Mouse (Mus musculus): Measurements from ENCODE around the gene Abracl. TPM values are rescaled to one million over a fixed set of nuclear protein-coding genes. Genes with fewer than 3 reads are reported as not detected.
A peak's percentile ranks its signal among the peaks of the same experiment; 100 is the strongest.

Abracl gene
- polyA plus RNA-seq, 1 experiment from 2014 or later: 210 TPM

- 89% methylated on average over 7 of the region's 7 CpGs for WGBS (ENCODE audit: insufficient replicate concordance)
- Histone ChIP-seq H3K9me3 (replicated peaks; ENCODE audit: control insufficient read depth, low read length) (no peaks in the 10 kb centered on the region), H3K27ac (ENCODE audit: low read depth, low read length) (no peak overlapping the region), H3K27me3 (ENCODE audit: control insufficient read depth, insufficient read depth, low read length) (no peaks in the 10 kb centered on the region), H3K4me3 (ENCODE audit: low read depth, low read length) (no peak overlapping the region), H3K4me1 (ENCODE audit: control insufficient read depth, insufficient read depth, low read length) (peaks cover 20% of the 10 kb centered on the region), H3K4me2 (no peak overlapping the region), H3K36me3 (ENCODE audit: control insufficient read depth, insufficient read depth, low read length) (no peaks in the 10 kb centered on the region), H3K9ac (ENCODE audit: low read depth, low read length) (no peak overlapping the region)
- no peak for ATAC-seq (replicated peaks; ENCODE audit: insufficient number of reproducible peaks, low FRiP score, low TSS enrichment)
These were observed 41.6 kb upstream of the Abracl start for GRCm38 (mm10) chr10:18064606-18065228.

- H3K4me2 ChIP-seq: no peak overlapping the region
- no peak overlapping the region for H3K4me3 ChIP-seq (ENCODE audit: low read depth, low read length)
- H3K4me1 ChIP-seq (ENCODE audit: control insufficient read depth, insufficient read depth, low read length): peaks cover 23% of the 10 kb centered on the region
- no peak overlapping the region for H3K27ac ChIP-seq (ENCODE audit: low read depth, low read length)
- 80% methylated on average over 4 of the region's 4 CpGs for WGBS (ENCODE audit: insufficient replicate concordance)
- no peaks in the 10 kb centered on the region for H3K9me3 ChIP-seq (replicated peaks; ENCODE audit: control insufficient read depth, low read length)
- H3K36me3 ChIP-seq (ENCODE audit: control insufficient read depth, insufficient read depth, low read length): no peaks in the 10 kb centered on the region
- no peak for ATAC-seq (replicated peaks; ENCODE audit: insufficient number of reproducible peaks, low FRiP score, low TSS enrichment)
- H3K27me3 ChIP-seq (ENCODE audit: control insufficient read depth, insufficient read depth, low read length): no peaks in the 10 kb centered on the region
- H3K9ac ChIP-seq (ENCODE audit: low read depth, low read length): no peak overlapping the region
These were observed 38.4 kb upstream of the Abracl start for GRCm38 (mm10) chr10:18061533-18061932.

GRCm38 (mm10) chr10:18060778-18061177 lies 37.7 kb upstream of the Abracl start:
- Histone ChIP-seq H3K27me3 (ENCODE audit: control insufficient read depth, insufficient read depth, low read length) (no peaks in the 10 kb centered on the region), H3K9me3 (replicated peaks; ENCODE audit: control insufficient read depth, low read length) (no peaks in the 10 kb centered on the region), H3K4me2 (no peak overlapping the region), H3K4me1 (ENCODE audit: control insufficient read depth, insufficient read depth, low read length) (peaks cover 17% of the 10 kb centered on the region), H3K4me3 (ENCODE audit: low read depth, low read length) (no peak overlapping the region), H3K27ac (ENCODE audit: low read depth, low read length) (no peak overlapping the region), H3K9ac (ENCODE audit: low read depth, low read length) (no peak overlapping the region), H3K36me3 (ENCODE audit: control insufficient read depth, insufficient read depth, low read length) (no peaks in the 10 kb centered on the region)
- ATAC-seq (replicated peaks; ENCODE audit: insufficient number of reproducible peaks, low FRiP score, low TSS enrichment): no peak
- WGBS (ENCODE audit: insufficient replicate concordance): 88% methylated on average over 2 of the region's 2 CpGs

- Histone ChIP-seq H3K27ac (ENCODE audit: low read depth, low read length) (no peak overlapping the region), H3K4me2 (no peak overlapping the region), H3K9me3 (replicated peaks; ENCODE audit: control insufficient read depth, low read length) (no peaks in the 10 kb centered on the region), H3K9ac (ENCODE audit: low read depth, low read length) (no peak overlapping the region), H3K4me3 (ENCODE audit: low read depth, low read length) (no peak overlapping the region), H3K4me1 (ENCODE audit: control insufficient read depth, insufficient read depth, low read length) (peaks cover 17% of the 10 kb centered on the region), H3K27me3 (ENCODE audit: control insufficient read depth, insufficient read depth, low read length) (no peaks in the 10 kb centered on the region), H3K36me3 (ENCODE audit: control insufficient read depth, insufficient read depth, low read length) (no peaks in the 10 kb centered on the region)
- no peak for ATAC-seq (replicated peaks; ENCODE audit: insufficient number of reproducible peaks, low FRiP score, low TSS enrichment)
- WGBS (ENCODE audit: insufficient replicate concordance): 68% methylated on average over 13 of the region's 13 CpGs
These were observed 36.7 kb upstream of the Abracl start for GRCm38 (mm10) chr10:18059807-18060206.

- H3K9ac ChIP-seq (ENCODE audit: low read depth, low read length): no peak overlapping the region
- H3K4me1 ChIP-seq (ENCODE audit: control insufficient read depth, insufficient read depth, low read length): peaks cover 17% of the 10 kb centered on the region
- WGBS (ENCODE audit: insufficient replicate concordance): 82% methylated on average over 9 of the region's 9 CpGs
- no peaks in the 10 kb centered on the region for H3K9me3 ChIP-seq (replicated peaks; ENCODE audit: control insufficient read depth, low read length)
- no peaks in the 10 kb centered on the region for H3K36me3 ChIP-seq (ENCODE audit: control insufficient read depth, insufficient read depth, low read length)
- no peak overlapping the region; the same call in 1 of the 2 replicates for H3K4me2 ChIP-seq
- H3K4me3 ChIP-seq (ENCODE audit: low read depth, low read length): no peak overlapping the region
- H3K27me3 ChIP-seq (ENCODE audit: control insufficient read depth, insufficient read depth, low read length): no peaks in the 10 kb centered on the region
- no peak overlapping the region for H3K27ac ChIP-seq (ENCODE audit: low read depth, low read length)
- no peak for ATAC-seq (replicated peaks; ENCODE audit: insufficient number of reproducible peaks, low FRiP score, low TSS enrichment)
These were observed 35.7 kb upstream of the Abracl start for GRCm38 (mm10) chr10:18058681-18059338.

- Histone ChIP-seq H3K4me3 (ENCODE audit: low read depth, low read length) (peak overlapping the region; percentile 84), H3K9me3 (replicated peaks; ENCODE audit: control insufficient read depth, low read length) (no peaks in the 10 kb centered on the region), H3K9ac (ENCODE audit: low read depth, low read length) (peak overlapping the region; percentile 91), H3K4me2 (peak overlapping the region; percentile 79), H3K27me3 (ENCODE audit: control insufficient read depth, insufficient read depth, low read length) (no peaks in the 10 kb centered on the region), H3K4me1 (ENCODE audit: control insufficient read depth, insufficient read depth, low read length) (peaks cover 18% of the 10 kb centered on the region), H3K27ac (ENCODE audit: low read depth, low read length) (peak overlapping the region; percentile 90; the same call in 1 of the 2 replicates), H3K36me3 (ENCODE audit: control insufficient read depth, insufficient read depth, low read length) (no peaks in the 10 kb centered on the region)
- ATAC-seq (replicated peaks; ENCODE audit: insufficient number of reproducible peaks, low FRiP score, low TSS enrichment): no peak
- 1% methylated on average over 8 of the region's 8 CpGs for WGBS (ENCODE audit: insufficient replicate concordance)
These were observed 33.3 kb upstream of the Abracl start for GRCm38 (mm10) chr10:18056391-18056745.

- ATAC-seq (replicated peaks; ENCODE audit: insufficient number of reproducible peaks, low FRiP score, low TSS enrichment): peak; percentile 73
- Histone ChIP-seq H3K36me3 (ENCODE audit: control insufficient read depth, insufficient read depth, low read length) (no peaks in the 10 kb centered on the region), H3K27ac (ENCODE audit: low read depth, low read length) (peak within 1 kb of the TSS; percentile 90), H3K9me3 (replicated peaks; ENCODE audit: control insufficient read depth, low read length) (no peaks in the 10 kb centered on the region), H3K4me2 (peak within 1 kb of the TSS; percentile 79), H3K4me3 (ENCODE audit: low read depth, low read length) (peak within 1 kb of the TSS; percentile 84), H3K4me1 (ENCODE audit: control insufficient read depth, insufficient read depth, low read length) (peaks cover 16% of the 10 kb centered on the region), H3K27me3 (ENCODE audit: control insufficient read depth, insufficient read depth, low read length) (no peaks in the 10 kb centered on the region), H3K9ac (ENCODE audit: low read depth, low read length) (peak within 1 kb of the TSS; percentile 91)
- WGBS (ENCODE audit: insufficient replicate concordance): under 1% methylated on average over 66 of the region's 90 CpGs
These were observed 32.8 kb upstream of the Abracl start, which contains the start of gene Reps1 for GRCm38 (mm10) chr10:18055696-18056390. Reps1 (plus strand) TSS chr10:18055861.

GRCm38 (mm10) chr10:18055009-18055695 lies 32.1 kb upstream of the Abracl start:
- H3K4me3 ChIP-seq (ENCODE audit: low read depth, low read length): peak overlapping the region; percentile 84
- H3K36me3 ChIP-seq (ENCODE audit: control insufficient read depth, insufficient read depth, low read length): no peaks in the 10 kb centered on the region
- no peaks in the 10 kb centered on the region for H3K9me3 ChIP-seq (replicated peaks; ENCODE audit: control insufficient read depth, low read length)
- peak overlapping the region; percentile 90 for H3K27ac ChIP-seq (ENCODE audit: low read depth, low read length)
- ATAC-seq (replicated peaks; ENCODE audit: insufficient number of reproducible peaks, low FRiP score, low TSS enrichment): peak; percentile 94
- peaks cover 16% of the 10 kb centered on the region for H3K4me1 ChIP-seq (ENCODE audit: control insufficient read depth, insufficient read depth, low read length)
- H3K27me3 ChIP-seq (ENCODE audit: control insufficient read depth, insufficient read depth, low read length): no peaks in the 10 kb centered on the region
- peak overlapping the region; percentile 91 for H3K9ac ChIP-seq (ENCODE audit: low read depth, low read length)
- H3K4me2 ChIP-seq: peak overlapping the region; percentile 79
- WGBS (ENCODE audit: insufficient replicate concordance): 3% methylated on average over 50 of the region's 61 CpGs
